Mouse (Mus musculus) kidney, adult 2 months (tissue): Measurements from ENCODE around the gene Vopp1.

ENCODE experiments used
- CTCF ChIP-seq: fragments of 200-500 bp; conservative IDR thresholded peaks from 2 replicates; pipeline ENCODE4 v1.5.1; 2011; ENCODE audit warnings: low read depth, mild to moderate bottlenecking, control low read depth, low read length, moderate library complexity, mixed read lengths; ENCODE audit not compliant: insufficient read depth, insufficient read length
- POLR2A ChIP-seq: fragments of 200-500 bp; IDR thresholded peaks from one replicate; pipeline ENCODE4 v1.6.1; 2011; ENCODE audit warnings: low read depth, low read length, control low read depth

- TF ChIP-seq POLR2A = no peak
- TF ChIP-seq CTCF = no peak
These were observed 123.3 kb downstream of the Vopp1 start for GRCm38 (mm10) chr6:57701686-57702085.
